Mouse (Mus musculus): ENCODE data around the gene Syde2.
"Not testable (repeated sequence)": the region's sequence is repeated elsewhere in the genome, so short reads cannot be mapped to it uniquely, and the experiment has no call there.

Syde2 gene

GRCm38 (mm10) chr3:145969031-145969501 lies 18.6 kb upstream of the Syde2 start:
- DNase-seq = no peak

- DNase-seq = no peak
Measured at GRCm38 (mm10) chr3:145971501-145971900, 16.2 kb upstream of the Syde2 start.

GRCm38 (mm10) chr3:145974986-145975385 lies 12.7 kb upstream of the Syde2 start:
- DNase-seq = no peak

GRCm38 (mm10) chr3:145985333-145985925 lies 2.2 kb upstream of the Syde2 start:
- no peak for DNase-seq

GRCm38 (mm10) chr3:145986317-145987001 lies 1.2 kb upstream of the Syde2 start:
- DNase-seq = no peak

GRCm38 (mm10) chr3:145987970-145988683 lies 457 bp downstream of the Syde2 start:
- DNase-seq = peak; percentile 56

- no peak for DNase-seq
Measured at GRCm38 (mm10) chr3:145988684-145989575, 1.3 kb downstream of the Syde2 start.

- DNase-seq = no peak
Measured at GRCm38 (mm10) chr3:145989576-145990081, 2.0 kb downstream of the Syde2 start.

- no peak for DNase-seq
Measured at GRCm38 (mm10) chr3:145991130-145991529, 3.5 kb downstream of the Syde2 start.

- no peak for DNase-seq
Measured at GRCm38 (mm10) chr3:145991976-145992730, 4.5 kb downstream of the Syde2 start.

GRCm38 (mm10) chr3:145992796-145993195 lies 5.1 kb downstream of the Syde2 start:
- DNase-seq = no peak

GRCm38 (mm10) chr3:145993481-145994201 lies 6.0 kb downstream of the Syde2 start:
- peak; percentile 8 for DNase-seq

- DNase-seq = no peak
Measured at GRCm38 (mm10) chr3:145995489-145995888, 7.8 kb downstream of the Syde2 start.

- DNase-seq = not testable (repeated sequence)
Measured at GRCm38 (mm10) chr3:145996539-145996938, 8.9 kb downstream of the Syde2 start.

- DNase-seq = no peak
Measured at GRCm38 (mm10) chr3:146004347-146005051, 16.8 kb downstream of the Syde2 start.

- DNase-seq = no peak
Measured at GRCm38 (mm10) chr3:146007872-146008271, 20.2 kb downstream of the Syde2 start.

GRCm38 (mm10) chr3:146009859-146010645 lies 22.4 kb downstream of the Syde2 start:
- DNase-seq = no peak

- no peak for DNase-seq
Measured at GRCm38 (mm10) chr3:146010751-146011150, 23.1 kb downstream of the Syde2 start.

- DNase-seq = no peak
Measured at GRCm38 (mm10) chr3:146011544-146012218, 24.0 kb downstream of the Syde2 start.

Data from thymus, postnatal 25 days (tissue).